Mouse (Mus musculus) cerebellum, postnatal 25 days (tissue): ENCODE data around the gene Igfn1.

Experiments used
- DNase-seq, 2 experiments: peaks; one replicate each; pipeline ENCODE4 v3.0.0; 2021; ENCODE audit warnings: mixed read lengths in 2 of 2

The Igfn1 gene

GRCm38 (mm10) chr1:136007211-136008158 is 1.3 kb upstream of the Igfn1 start, which contains the start of gene Tmem9:
Tmem9 (plus strand) TSS chr1:136008150.
- peak; percentile 46 to 61 for DNase-seq

DNA sequence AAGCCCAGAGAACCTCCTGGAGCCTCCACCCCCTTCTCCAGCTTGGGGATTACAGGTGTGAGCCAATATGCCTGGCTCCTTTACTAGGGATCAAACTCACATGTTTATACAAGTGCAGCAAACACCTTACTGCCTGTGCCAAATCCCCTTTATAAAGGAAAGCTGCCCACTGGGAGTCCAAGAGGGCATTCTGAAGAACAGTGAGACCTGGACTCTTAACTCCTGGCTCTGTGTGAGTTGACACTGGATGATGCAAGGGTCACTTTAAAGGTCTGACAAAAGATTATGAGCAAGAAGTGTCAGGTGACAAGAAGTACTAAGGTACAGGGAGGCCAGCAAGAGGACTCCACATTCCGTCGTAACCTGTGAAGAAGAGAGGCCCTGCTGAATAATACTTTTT is 4.7 kb downstream of the Igfn1 start:
- DNase-seq = no peak

- no peak for DNase-seq
Measured at GRCm38 (mm10) chr1:135999720-136000287, 6.3 kb downstream of the Igfn1 start.

DNA sequence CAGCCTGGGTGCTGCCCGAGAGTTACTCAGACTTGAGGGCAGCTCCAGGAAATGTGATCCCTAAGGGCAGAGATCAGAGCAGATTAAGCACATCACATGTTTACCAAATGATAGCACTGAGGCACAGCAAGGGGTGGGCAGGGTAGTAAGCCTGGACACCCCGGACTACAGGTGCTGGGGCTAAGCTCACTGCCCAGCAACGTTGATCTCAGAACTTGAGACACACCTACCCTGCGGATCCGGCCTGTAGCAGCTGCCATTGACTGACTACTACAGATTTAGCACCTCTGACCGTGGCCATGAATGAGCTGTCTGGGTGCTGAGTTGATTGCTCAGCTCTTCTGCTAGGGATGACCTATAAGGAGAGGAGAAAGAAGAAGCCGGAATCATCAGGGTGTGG is 8.6 kb downstream of the Igfn1 start:
- no peak for DNase-seq

DNA sequence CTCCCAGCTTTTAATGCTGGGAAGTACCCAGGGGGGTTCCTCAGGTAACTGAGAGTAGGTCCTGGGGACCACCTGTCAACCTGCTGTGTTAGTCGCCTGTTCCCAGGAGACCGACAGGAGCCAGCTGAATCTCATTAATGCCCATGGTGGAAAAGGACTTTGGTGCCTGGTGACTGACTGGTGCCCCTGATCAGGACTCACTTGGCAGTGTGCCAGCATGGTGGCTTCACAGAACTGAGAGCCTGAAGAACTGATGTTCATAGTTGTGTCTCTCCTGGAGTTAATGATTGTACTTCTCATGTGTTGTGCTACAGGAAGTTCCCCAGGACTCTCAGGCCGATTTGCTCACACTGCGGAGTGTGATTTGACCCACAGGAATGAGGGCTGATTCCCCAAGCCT is 12.7 kb downstream of the Igfn1 start:
- no peak for DNase-seq

DNA sequence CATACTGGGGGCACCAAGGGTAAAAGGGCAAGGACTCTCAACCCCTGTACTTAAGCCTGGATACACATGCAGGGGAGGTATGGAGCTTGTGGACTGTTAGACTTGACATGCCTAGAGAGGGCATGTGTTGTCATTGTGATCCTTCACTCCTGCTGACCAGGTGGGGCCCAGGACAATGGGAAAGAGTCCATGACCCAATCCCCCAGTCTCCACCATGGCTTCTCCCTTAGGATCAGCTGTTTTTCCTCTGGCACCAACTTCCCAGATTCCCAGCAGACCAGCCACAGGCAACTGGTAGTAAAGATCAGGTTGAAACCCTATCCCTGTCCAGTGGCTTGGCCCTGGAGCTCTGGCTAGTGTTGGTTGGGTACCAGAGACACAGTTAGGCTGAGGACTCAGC is 16.3 kb downstream of the Igfn1 start:
- DNase-seq = no peak

- no peak for DNase-seq
Measured at GRCm38 (mm10) chr1:135984105-135984504, 22.0 kb downstream of the Igfn1 start.

DNA sequence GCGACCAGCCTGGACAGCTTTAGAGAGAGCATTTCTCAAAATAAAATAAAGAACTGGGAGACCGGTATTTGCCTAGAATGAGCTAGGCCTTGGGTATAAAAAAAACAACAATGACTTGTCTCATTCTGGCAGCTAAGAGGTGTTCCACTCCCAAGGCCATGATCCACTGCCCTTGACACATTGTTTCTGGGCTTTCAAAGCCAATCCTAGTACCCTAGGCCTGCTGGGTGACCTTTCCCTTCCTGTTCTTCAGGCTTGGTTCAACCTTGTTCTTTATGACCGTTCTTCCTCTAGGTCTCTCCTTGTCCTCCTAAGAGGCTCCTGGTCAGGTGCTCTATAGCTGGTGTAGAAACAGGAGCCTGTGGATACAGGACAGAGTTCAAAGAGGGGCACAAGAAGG is 33.6 kb downstream of the Igfn1 start:
- DNase-seq = no peak

DNA sequence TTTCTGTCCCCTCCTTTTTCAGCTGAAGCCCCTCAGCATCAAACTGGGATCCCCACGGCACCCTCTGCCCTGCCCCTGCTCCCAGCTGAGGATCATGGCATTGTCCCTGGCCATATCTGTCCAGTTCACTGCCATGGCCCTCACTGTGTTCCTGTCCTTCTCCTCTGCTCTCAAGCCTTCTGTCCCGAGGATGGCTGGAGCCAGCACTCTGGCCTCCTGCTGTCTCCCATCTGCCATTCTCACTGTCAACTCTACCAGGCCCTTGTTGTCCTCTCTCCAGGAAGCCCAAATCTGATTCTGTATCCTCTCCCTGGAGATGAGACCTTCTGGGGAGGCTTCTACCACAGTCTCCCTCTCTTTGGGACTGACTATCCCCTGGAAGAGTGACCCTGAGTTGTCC is 35.7 kb downstream of the Igfn1 start:
- peak; percentile 82 to 85 for DNase-seq

GRCm38 (mm10) chr1:135967739-135968138 is 38.4 kb downstream of the Igfn1 start:
- no peak for DNase-seq

DNA sequence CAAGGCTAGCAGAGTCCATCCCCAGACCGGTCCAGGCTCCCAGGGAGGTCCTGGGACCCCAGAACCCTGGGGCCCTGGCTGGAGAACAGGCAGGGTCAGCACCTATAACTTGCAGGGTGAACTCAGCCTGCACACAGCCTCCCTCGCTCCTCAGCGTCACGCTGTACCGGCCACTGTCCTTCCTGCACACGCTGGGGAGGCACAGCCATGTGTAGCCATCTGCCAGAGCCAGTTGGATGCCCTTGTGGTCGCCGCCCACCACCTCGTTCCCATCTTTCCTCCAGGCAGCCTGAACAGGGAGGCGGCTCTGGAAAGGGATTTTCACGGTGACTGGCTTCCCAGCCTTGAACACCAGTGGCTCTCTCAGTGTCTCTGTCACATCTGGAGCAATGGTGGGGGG is 41.6 kb downstream of the Igfn1 start:
- no peak for DNase-seq

DNA sequence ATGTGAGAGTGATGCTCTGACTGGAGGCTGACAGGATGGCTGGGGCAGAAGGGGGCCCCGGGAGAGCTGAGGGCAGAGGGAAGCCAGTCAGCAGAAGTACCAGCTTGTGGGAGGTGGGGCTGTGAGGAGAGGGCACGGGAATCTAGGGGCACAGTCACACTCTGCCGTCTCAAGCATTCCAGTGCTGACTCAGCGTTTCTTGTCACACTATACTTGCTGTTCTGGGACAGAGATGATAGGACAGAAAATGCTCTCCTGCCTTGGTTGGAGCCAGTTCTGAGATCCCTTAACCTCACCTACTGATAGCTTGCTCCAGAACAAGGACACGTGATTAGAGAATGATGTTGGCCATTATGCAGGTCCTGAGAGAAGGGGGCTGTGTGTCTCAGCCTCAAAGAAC is 43.0 kb downstream of the Igfn1 start:
- DNase-seq = no peak

DNA sequence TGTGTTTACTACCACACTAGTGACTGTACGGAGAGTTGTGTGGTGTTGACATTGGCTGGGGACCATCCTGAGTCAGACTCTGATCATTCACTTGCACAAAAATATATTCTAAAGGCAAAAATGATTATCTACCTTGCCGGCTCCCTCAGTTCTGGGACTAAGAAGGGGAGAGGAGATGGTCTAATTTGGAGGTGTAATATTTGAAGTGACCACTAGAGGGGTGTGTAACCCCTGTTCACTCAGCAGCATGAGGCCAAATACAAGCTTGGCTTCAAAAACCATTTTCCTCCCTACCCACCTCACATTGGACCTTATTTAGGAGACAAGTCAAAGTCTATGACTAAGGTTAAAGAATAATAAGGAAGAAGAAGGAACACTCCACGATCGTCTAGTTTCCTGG is 47.7 kb downstream of the Igfn1 start:
- no peak for DNase-seq

DNA sequence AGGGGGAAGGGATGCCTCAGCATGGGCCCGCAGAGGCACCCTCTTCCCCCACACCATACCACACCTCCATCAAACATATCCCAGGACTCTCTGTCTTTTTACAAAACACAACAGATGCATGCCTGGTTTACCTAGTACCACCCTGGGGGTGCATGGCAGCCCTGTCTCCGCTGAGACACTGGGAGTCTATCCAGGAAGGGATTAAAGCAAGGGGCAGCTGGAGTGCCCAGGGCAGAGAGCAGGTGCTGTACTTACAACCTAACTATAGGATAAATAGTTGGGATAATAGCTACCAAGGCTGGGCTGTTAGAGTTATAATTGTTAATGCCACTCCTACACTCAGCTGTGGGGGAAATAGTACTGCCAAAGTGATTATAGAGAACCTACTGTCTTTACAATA is 57.3 kb downstream of the Igfn1 start:
- DNase-seq = no peak

DNA sequence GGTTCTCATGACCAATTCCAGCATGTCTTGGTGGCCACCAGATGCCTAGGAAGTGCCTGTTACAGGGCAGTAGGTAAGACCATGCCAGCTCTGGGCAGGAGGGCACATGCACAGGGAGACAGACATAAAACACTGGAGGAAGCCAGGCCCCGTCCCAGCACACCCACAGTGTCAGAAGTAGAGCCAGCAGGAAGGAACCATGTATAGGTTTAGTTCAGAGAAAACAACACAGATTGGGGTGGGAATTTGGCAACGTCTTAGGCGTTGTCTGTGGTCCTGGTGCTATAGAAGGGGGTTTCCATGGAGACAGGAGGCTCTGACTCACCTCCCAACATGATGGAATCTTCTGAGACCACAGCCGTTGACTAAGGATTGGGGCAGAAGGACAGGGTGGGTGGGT is 59.9 kb downstream of the Igfn1 start:
- DNase-seq = no peak

- peak; percentile 56 to 70 for DNase-seq
Measured at GRCm38 (mm10) chr1:135945711-135946110, 60.4 kb downstream of the Igfn1 start.

GRCm38 (mm10) chr1:135944526-135945259 is 61.4 kb downstream of the Igfn1 start:
- peak; percentile 80 to 92 for DNase-seq

- DNase-seq = peak in 1 of 2 experiments; percentile 31
Measured at GRCm38 (mm10) chr1:135943713-135944112, 62.4 kb downstream of the Igfn1 start.

GRCm38 (mm10) chr1:135942116-135942515 is 64.0 kb downstream of the Igfn1 start:
- DNase-seq = no peak

DNA sequence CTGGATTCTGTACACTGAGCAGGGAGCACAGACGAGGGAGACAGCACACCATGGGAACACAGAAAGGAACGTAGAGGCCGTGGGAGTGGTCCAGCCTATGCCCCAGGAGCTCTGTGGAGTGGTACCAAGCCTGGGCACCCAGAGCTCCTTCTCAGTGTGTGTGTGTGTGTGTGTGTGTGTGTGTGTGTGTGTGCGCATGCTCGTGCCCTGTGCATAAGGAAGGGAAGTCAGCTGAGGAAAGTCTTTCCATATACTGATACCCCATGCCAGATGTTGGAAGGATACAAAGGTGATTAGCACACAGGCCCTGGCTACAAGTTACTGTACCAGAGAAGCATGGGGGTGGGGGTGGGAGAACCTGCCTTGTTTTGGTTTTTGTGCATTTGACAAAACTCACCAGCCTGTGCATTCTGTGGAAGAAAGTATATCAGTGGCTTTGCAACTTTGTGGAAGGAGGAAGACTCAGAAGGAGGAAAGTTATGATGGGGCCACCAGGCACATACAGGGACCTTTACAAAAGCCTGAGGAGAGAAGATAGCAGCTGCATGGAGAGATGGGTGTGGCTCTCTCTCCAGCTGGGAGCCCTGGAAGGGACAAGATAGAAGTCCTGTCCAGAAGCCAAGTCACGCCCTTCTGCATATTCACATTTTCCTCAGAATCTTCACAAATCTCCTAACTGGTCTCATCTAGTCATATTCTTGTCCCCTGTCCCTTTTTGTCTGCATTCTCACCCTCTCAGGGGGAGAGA is 64.7 kb downstream of the Igfn1 start:
- DNase-seq = no peak

GRCm38 (mm10) chr1:135936091-135936490 is 70.1 kb downstream of the Igfn1 start:
- no peak for DNase-seq

DNA sequence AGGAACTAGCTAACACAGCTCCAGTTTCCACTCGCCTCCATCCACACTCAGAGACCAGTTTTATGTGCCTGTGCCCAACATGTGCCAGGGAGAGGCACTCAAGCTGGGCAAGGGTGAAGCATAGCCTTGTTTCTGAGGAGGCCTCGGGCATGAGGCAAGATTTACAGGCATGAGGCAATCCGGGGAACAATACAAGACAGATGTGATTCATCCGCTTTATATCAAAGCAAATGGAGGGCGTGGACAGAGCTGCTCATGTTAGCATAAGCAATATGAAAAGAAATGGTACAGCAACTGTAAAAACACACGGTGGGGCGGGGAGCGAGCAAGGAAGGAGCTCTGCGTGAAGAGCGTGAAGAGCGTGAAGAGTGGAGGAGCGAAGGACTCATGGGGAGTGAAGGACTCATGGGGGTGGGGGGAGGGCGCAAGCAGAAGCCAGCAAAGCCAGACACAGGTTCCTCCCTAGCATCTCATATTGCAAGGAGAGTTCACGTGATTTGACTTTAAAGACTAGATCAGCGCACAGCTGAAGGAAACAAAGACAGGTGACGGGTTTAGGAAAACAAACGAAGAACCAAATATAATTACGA is 72.3 kb downstream of the Igfn1 start:
- DNase-seq = no peak
